Mouse (Mus musculus) CH12.LX (cell line): Measurements from ENCODE around the gene Fyb. TPM values are rescaled to one million over a fixed set of nuclear protein-coding genes. Genes with fewer than 3 reads are reported as not detected.

Experiments
- DNase-seq: peaks from one replicate; pipeline ENCODE4 v3.0.0-alpha.2; 2013; ENCODE audit errors: extremely low read depth
- H3K27ac ChIP-seq: 2 replicates; pipeline ENCODE4 v1.5.1; 2012; ENCODE audit warnings: low read depth, mild to moderate bottlenecking, control low read depth, moderate library complexity; ENCODE audit not compliant: insufficient read depth
- H3K27me3 ChIP-seq: replicated peaks from 2 replicates; pipeline ENCODE3; 2012; ENCODE audit warnings: inconsistent platforms
- H3K36me3 ChIP-seq, 2 experiments: replicated peaks in 1 of 2; 2 replicates each; pipeline versions ENCODE3 to v1.6.1; 2012; ENCODE audit warnings: inconsistent platforms in 1 of 2, low read length in 1 of 2, mild to moderate bottlenecking in 1 of 2, mixed read lengths in 1 of 2, moderate library complexity in 1 of 2; ENCODE audit not compliant: control insufficient read depth in 1 of 2, insufficient read depth in 1 of 2
- H3K4me1 ChIP-seq, 2 experiments: 2 replicates each; pipeline ENCODE4 v1.6.1; 2012; ENCODE audit warnings: inconsistent platforms in 1 of 2, moderate library complexity in 1 of 2; ENCODE audit not compliant: insufficient read depth in 2 of 2, control insufficient read depth in 1 of 2
- H3K4me2 ChIP-seq: 2 replicates; pipeline ENCODE4 v1.6.1; 2012; ENCODE audit warnings: low read depth, mild to moderate bottlenecking, control low read depth; ENCODE audit not compliant: poor library complexity, insufficient read depth, severe bottlenecking
- H3K4me3 ChIP-seq, 3 experiments: fragments of 150-350 bp in 1 of 3; sonication (generic) in 1 of 3; replicated peaks in 1 of 3; 2 replicates each; pipeline versions ENCODE3 to v1.5.1; 2011 to 2012; ENCODE audit warnings: low read depth in 2 of 3, low read length in 2 of 3, mild to moderate bottlenecking in 2 of 3, moderate library complexity in 2 of 3, control low read depth in 1 of 3, improper control_type of control experiment in 1 of 3, inconsistent platforms in 1 of 3, mixed read lengths in 1 of 3; ENCODE audit not compliant: poor library complexity in 1 of 3
- H3K79me2 ChIP-seq: replicated peaks from 2 replicates; pipeline ENCODE4 v1.6.1; 2012; ENCODE audit warnings: mild to moderate bottlenecking, moderate library complexity; ENCODE audit not compliant: control insufficient read depth, poor library complexity, insufficient read depth, severe bottlenecking; ENCODE audit errors: extremely low read depth
- H3K9ac ChIP-seq: 2 replicates; pipeline ENCODE4 v1.6.1; 2012; ENCODE audit warnings: low read depth, mild to moderate bottlenecking, control low read depth, moderate library complexity; ENCODE audit not compliant: insufficient read depth
- H3K9me3 ChIP-seq: replicated peaks from 2 replicates; pipeline ENCODE3; 2012; ENCODE audit warnings: low read length, inconsistent platforms, mixed read lengths
- CHD1 ChIP-seq: IDR thresholded peaks from 2 replicates; pipeline ENCODE4 v1.6.1; 2012; ENCODE audit warnings: low read depth, low read length, improper control_type of control experiment, inconsistent platforms
- CTCF ChIP-seq, 2 experiments: IDR thresholded peaks in 1 of 2; conservative IDR thresholded peaks in 1 of 2; 2 replicates each; pipeline ENCODE4 v1.5.1; 2011 to 2012; ENCODE audit warnings: low read depth in 2 of 2, low read length in 2 of 2, improper control_type of control experiment in 1 of 2, inconsistent platforms in 1 of 2, mild to moderate bottlenecking in 1 of 2, moderate library complexity in 1 of 2
- E2F4 ChIP-seq: IDR thresholded peaks from 2 replicates; pipeline ENCODE4 v1.6.1; 2011; ENCODE audit warnings: low read depth, low read length, improper control_type of control experiment; ENCODE audit not compliant: insufficient replicate concordance
- ELF1 ChIP-seq: IDR thresholded peaks from 2 replicates; pipeline ENCODE4 v1.6.1; 2014; ENCODE audit warnings: low read depth, mild to moderate bottlenecking, inconsistent platforms, low read length, improper control_type of control experiment
- EP300 ChIP-seq: IDR thresholded peaks from 2 replicates; pipeline ENCODE4 v1.6.1; 2011; ENCODE audit warnings: low read length, improper control_type of control experiment
- ETS1 ChIP-seq: conservative IDR thresholded peaks from 2 replicates; pipeline ENCODE4 v1.6.1; 2012; ENCODE audit warnings: low read depth, mild to moderate bottlenecking, inconsistent platforms, low read length, improper control_type of control experiment, moderate library complexity
- GABPA ChIP-seq: IDR thresholded peaks from 2 replicates; pipeline ENCODE4 v1.6.1; 2012; ENCODE audit warnings: low read depth, low read length, improper control_type of control experiment, inconsistent platforms; ENCODE audit not compliant: insufficient replicate concordance
- HCFC1 ChIP-seq: IDR thresholded peaks from 2 replicates; pipeline ENCODE4 v1.6.1; 2012; ENCODE audit warnings: low read depth, mild to moderate bottlenecking, inconsistent platforms, low read length, improper control_type of control experiment
- IRF4 ChIP-seq: IDR thresholded peaks from 2 replicates; pipeline ENCODE4 v1.6.1; 2014; ENCODE audit warnings: low read depth, mild to moderate bottlenecking, inconsistent platforms, low read length, improper control_type of control experiment
- JUND ChIP-seq: conservative IDR thresholded peaks from 2 replicates; pipeline ENCODE4 v1.6.1; 2011; ENCODE audit warnings: low read depth, low read length, improper control_type of control experiment
- KAT2A ChIP-seq: IDR thresholded peaks from 2 replicates; pipeline ENCODE4 v1.6.1; 2012; ENCODE audit warnings: low read length, improper control_type of control experiment, inconsistent platforms; ENCODE audit not compliant: insufficient replicate concordance
- MAFK ChIP-seq: IDR thresholded peaks from 2 replicates; pipeline ENCODE4 v1.6.1; 2011; ENCODE audit warnings: low read length, improper control_type of control experiment; ENCODE audit not compliant: insufficient replicate concordance
- MAX ChIP-seq: IDR thresholded peaks from 2 replicates; pipeline ENCODE4 v1.6.1; 2011; ENCODE audit warnings: low read length, improper control_type of control experiment
- MAZ ChIP-seq: IDR thresholded peaks from 2 replicates; pipeline ENCODE4 v1.6.1; 2012; ENCODE audit warnings: low read depth, mild to moderate bottlenecking, inconsistent platforms, low read length, improper control_type of control experiment, moderate library complexity
- MEF2A ChIP-seq: IDR thresholded peaks from 2 replicates; pipeline ENCODE4 v1.6.1; 2014; ENCODE audit warnings: low read depth, mild to moderate bottlenecking, inconsistent platforms, low read length, improper control_type of control experiment, borderline replicate concordance
- MXI1 ChIP-seq: IDR thresholded peaks from 2 replicates; pipeline ENCODE4 v1.6.1; 2011; ENCODE audit warnings: mild to moderate bottlenecking, low read depth, low read length, improper control_type of control experiment
- MYC ChIP-seq: IDR thresholded peaks from 2 replicates; pipeline ENCODE4 v1.6.1; 2011; ENCODE audit warnings: low read depth, mild to moderate bottlenecking, improper control_type of control experiment, low read length
- NELFE ChIP-seq: IDR thresholded peaks from 2 replicates; pipeline ENCODE4 v1.6.1; 2011; ENCODE audit warnings: low read depth, low read length, improper control_type of control experiment
- RAD21 ChIP-seq: IDR thresholded peaks from 2 replicates; pipeline ENCODE4 v1.6.1; 2011; ENCODE audit warnings: low read depth, mild to moderate bottlenecking, low read length, improper control_type of control experiment, moderate library complexity
- RCOR1 ChIP-seq: conservative IDR thresholded peaks from 2 replicates; pipeline ENCODE4 v1.6.1; 2012; ENCODE audit warnings: low read depth, mild to moderate bottlenecking, inconsistent platforms, low read length, improper control_type of control experiment
- SIN3A ChIP-seq: IDR thresholded peaks from 2 replicates; pipeline ENCODE4 v1.6.1; 2012; ENCODE audit warnings: low read length, improper control_type of control experiment, inconsistent platforms
- SMC3 ChIP-seq: IDR thresholded peaks from 2 replicates; pipeline ENCODE4 v1.6.1; 2011; ENCODE audit warnings: low read depth, low read length, improper control_type of control experiment
- TBP ChIP-seq: conservative IDR thresholded peaks from 2 replicates; pipeline ENCODE4 v1.6.1; 2011; ENCODE audit warnings: low read depth, low read length, improper control_type of control experiment
- UBTF ChIP-seq: IDR thresholded peaks from 2 replicates; pipeline ENCODE4 v1.6.1; 2012; ENCODE audit warnings: low read depth, mild to moderate bottlenecking, inconsistent platforms, low read length, improper control_type of control experiment, moderate library complexity
- USF1 ChIP-seq: IDR thresholded peaks from 2 replicates; pipeline ENCODE4 v1.6.1; 2014; ENCODE audit warnings: low read depth, mild to moderate bottlenecking, inconsistent platforms, low read length, improper control_type of control experiment
- USF2 ChIP-seq: conservative IDR thresholded peaks from 2 replicates; pipeline ENCODE4 v1.6.1; 2011; ENCODE audit warnings: low read depth, low read length, improper control_type of control experiment
- ZKSCAN1 ChIP-seq: IDR thresholded peaks from 2 replicates; pipeline ENCODE4 v1.6.1; 2012; ENCODE audit warnings: low read depth, inconsistent platforms, low read length, improper control_type of control experiment, borderline replicate concordance
- ZNF384 ChIP-seq: IDR thresholded peaks from 2 replicates; pipeline ENCODE4 v1.6.1; 2012; ENCODE audit warnings: low read depth, low read length, improper control_type of control experiment, inconsistent platforms
- dilution Hi-C: fragments of 300-500 bp; cut with MboI; formaldehyde crosslinking; loops from 2 replicates; pipeline ENCODE4 v1.14.3; 2020; ENCODE audit warnings: low sequenced_read_pairs; ENCODE audit not compliant: extremely low pct_unique_long_range_greater_than_20kb, extremely low pct_ligation_motif_present
- in situ Hi-C: fragments of 300-500 bp; cut with MboI; formaldehyde crosslinking; loops from 3 replicates; pipeline ENCODE4 v1.14.3; 2019; ENCODE audit warnings: low sequenced_read_pairs, low pct_ligation_motif_present, low pct_unique_long_range_greater_than_20kb, mixed read lengths
- polyA plus RNA-seq: library from polyadenylated mRNA; unstranded; fragments of >175 nt; gene quantifications from 2 replicates; pipeline ENCODE4 v1.2.1, GENCODE M21; 2012; ENCODE audit warnings: low read depth; ENCODE audit not compliant: insufficient read length
- total RNA-seq, 2 experiments: library from RNA; depleted of rRNA; stranded (reverse); fragments of 300-350 nt in 1 of 2; fragments of >200 nt in 1 of 2; gene quantifications; 2 replicates each; pipeline ENCODE4 v1.2.3; 2012 to 2014

Gene Fyb
- total and polyA plus RNA-seq, 3 experiments = 17.6 to 60.1 (median 32.2) TPM

DNA sequence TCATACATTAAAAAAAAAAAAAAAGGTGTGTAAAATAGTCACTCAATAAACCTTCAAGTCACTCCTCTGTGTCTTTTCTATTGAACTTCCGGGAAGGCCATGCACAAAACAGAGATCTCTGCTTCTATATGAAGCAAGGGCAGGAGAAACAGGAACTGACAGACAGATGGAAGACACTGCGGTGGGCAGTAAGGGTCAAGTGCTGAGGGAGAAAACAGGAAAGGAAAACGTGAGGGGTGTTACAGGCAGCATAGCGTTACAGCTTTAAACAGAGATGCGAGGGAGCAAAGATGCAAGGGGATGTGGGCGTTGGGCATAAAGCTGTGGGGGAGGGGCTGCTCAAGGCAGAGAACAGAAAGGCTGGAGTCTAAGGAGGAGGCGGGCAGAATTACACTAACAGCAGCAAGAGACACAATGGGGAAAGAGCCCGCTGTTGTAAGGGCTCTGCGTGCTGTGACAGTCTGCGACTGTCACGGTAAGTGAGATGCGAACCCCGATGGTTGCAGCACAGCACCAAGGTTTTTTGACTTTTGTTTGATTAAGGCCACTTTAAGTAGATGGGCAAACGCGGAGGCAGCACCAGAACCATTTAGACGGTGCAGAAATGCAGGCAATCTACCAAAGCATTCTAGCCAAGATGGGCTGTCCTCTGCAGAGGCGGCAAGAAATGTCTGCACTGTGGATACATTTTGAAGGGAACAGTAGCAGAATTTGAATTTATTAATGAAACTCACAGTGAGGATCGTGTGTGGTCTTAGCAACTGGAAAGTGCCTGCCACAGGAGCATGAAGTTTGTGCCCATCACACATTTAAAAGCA lies 101.9 kb downstream of the Fyb start:
- no peak overlapping the region for H3K9ac ChIP-seq
- TF ChIP-seq RCOR1 = no peak
- no peak for TF ChIP-seq E2F4
- TF ChIP-seq USF2 = no peak
- no peak for TF ChIP-seq GABPA
- no peak for TF ChIP-seq CTCF (conservative IDR thresholded peaks at IDR 0.05 in 1 of 2, IDR thresholded peaks at IDR 0.05 in 1 of 2; ENCODE audit: low read depth in 2 of 2, low read length in 2 of 2)
- no peak for TF ChIP-seq UBTF
- no peak for TF ChIP-seq NELFE
- TF ChIP-seq, all 38 proteins: peak for 0
- dilution Hi-C loops = no loop called here
- no peaks in the 10 kb centered on the region for H3K9me3 ChIP-seq
- H3K4me3 ChIP-seq = no peak overlapping the region
- H3K4me1 ChIP-seq = peaks cover 3 to 29% of the 10 kb centered on the region in 2 experiments; a peak in 2 of 4 replicates
- H3K79me2 ChIP-seq = no peaks in the 10 kb centered on the region
- DNase-seq = no peak
- H3K4me2 ChIP-seq = no peak overlapping the region
- in situ Hi-C loops = loop anchor here (25.0 kb wide), 1 partner anchor 387 kb away; no protein-coding TSS in a partner anchor
- no peaks in the 10 kb centered on the region for H3K27me3 ChIP-seq
- H3K27ac ChIP-seq = no peak overlapping the region
- no peaks in the 10 kb centered on the region for H3K36me3 ChIP-seq

DNA sequence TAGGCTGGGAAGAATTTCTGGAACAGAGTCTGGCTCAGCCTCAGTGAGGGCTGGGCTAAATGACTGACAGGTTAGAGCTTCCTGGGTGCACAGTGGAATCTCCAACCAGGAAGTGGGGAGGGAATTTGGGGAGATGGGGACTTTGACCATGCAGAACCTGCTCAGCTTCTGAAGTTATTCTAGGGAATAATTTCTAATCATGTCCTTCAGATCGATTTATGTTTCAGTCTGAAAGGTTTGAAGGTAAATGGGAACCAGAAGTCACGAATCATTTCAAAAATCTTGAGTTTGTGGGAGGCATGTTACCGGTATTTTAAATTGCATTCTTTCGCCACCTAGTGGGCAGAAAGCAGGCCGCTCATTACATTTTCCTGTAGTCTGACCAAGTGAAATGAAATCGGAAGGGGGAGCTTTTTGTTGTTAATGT lies 103.0 kb downstream of the Fyb start:
- Histone ChIP-seq H3K9ac (no peak overlapping the region), H3K9me3 (no peaks in the 10 kb centered on the region), H3K4me3 (no peak overlapping the region), H3K79me2 (no peaks in the 10 kb centered on the region), H3K4me2 (0 out of 2 replicates have a peak overlapping the region, but pooled peaks have one; percentile 8), H3K27me3 (no peaks in the 10 kb centered on the region), H3K36me3 (no peaks in the 10 kb centered on the region), H3K27ac (no peak overlapping the region), H3K4me1 (peaks cover 3 to 29% of the 10 kb centered on the region in 2 experiments; a peak in 2 of 4 replicates)
- peak; percentile 67 for DNase-seq
- dilution Hi-C loops = no loop called here
- in situ Hi-C loops = no loop called here
- TF ChIP-seq ZKSCAN1 = no peak
- peak; percentile 32; the same call in 1 of the 2 replicates for TF ChIP-seq NELFE
- TF ChIP-seq MAX = 0 out of 2 replicates have a peak, but pooled peaks have one; percentile 31
- peak; percentile 49; the same call in 1 of the 2 replicates for TF ChIP-seq SIN3A
- no peak for TF ChIP-seq IRF4
- TF ChIP-seq TBP = no peak
- no peak for TF ChIP-seq USF1
- TF ChIP-seq MAZ = 0 out of 2 replicates have a peak, but pooled peaks have one; percentile 33
- peak; percentile 23; the same call in 1 of the 2 replicates for TF ChIP-seq HCFC1
- TF ChIP-seq ZNF384 = no peak; the same call in 1 of the 2 replicates
- TF ChIP-seq MAFK = no peak
- 0 out of 2 replicates have a peak, but pooled peaks have one; percentile 46 for TF ChIP-seq RCOR1
- peak; percentile 23 for TF ChIP-seq EP300
- TF ChIP-seq MEF2A = no peak
- TF ChIP-seq SMC3 = peak; percentile 55
- TF ChIP-seq USF2 = no peak
- TF ChIP-seq UBTF = no peak
- 0 out of 2 replicates have a peak, but pooled peaks have one; percentile 40 for TF ChIP-seq MXI1
- TF ChIP-seq KAT2A = no peak
- no peak for TF ChIP-seq ETS1
- no peak for TF ChIP-seq GABPA
- peak; percentile 37; the same call in 1 of the 2 replicates for TF ChIP-seq JUND
- peak; percentile 78 for TF ChIP-seq ELF1
- 0 out of 2 replicates have a peak, but pooled peaks have one; percentile 62 for TF ChIP-seq MYC
- TF ChIP-seq CTCF (conservative IDR thresholded peaks at IDR 0.05 in 1 of 2, IDR thresholded peaks at IDR 0.05 in 1 of 2; ENCODE audit: low read depth in 2 of 2, low read length in 2 of 2) = peak; percentile 59 to 90
- no peak for TF ChIP-seq CHD1
- peak; percentile 59 for TF ChIP-seq RAD21
